Mouse (Mus musculus): ENCODE measurements around the gene Cdon.
A peak's percentile ranks its signal among the peaks of the same experiment; 100 is the strongest.
"Not testable (repeated sequence)": the region's sequence is repeated elsewhere in the genome, so short reads cannot be mapped to it uniquely, and the experiment has no call there.

The Cdon gene

GRCm38 (mm10) chr9:35420805-35421719 is at the start of gene Cdon:
TSS of gene Cdon (plus strand) at chr9:35421128.
- peak; percentile 83 for DNase-seq

GRCm38 (mm10) chr9:35372324-35373101 is 48.4 kb upstream of the Cdon start:
- no peak for DNase-seq

- DNase-seq, result no peak
Observed at GRCm38 (mm10) chr9:35377916-35378315, 43.0 kb upstream of the Cdon start.

GRCm38 (mm10) chr9:35378991-35379390 is 41.9 kb upstream of the Cdon start:
- no peak for DNase-seq

DNA sequence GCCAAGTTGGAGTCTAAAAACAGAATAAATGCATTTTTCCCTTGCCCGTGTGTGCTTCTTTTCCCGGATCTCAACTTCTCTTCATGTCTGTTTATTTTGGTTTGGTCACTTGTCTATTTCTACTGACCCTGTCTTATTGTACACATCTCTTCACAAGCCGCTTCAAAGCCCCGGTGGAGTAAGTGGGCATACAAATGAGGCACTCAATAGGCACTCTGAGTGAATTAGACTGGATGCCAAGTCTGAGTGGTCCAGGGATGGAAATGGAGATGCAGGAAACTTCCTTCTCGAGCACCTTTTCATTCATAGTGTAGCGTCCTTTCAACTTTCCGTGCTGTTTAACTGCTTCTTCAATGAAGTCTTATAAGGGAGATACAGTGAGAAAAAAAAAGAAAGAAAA is 21.0 kb upstream of the Cdon start:
- no peak for DNase-seq

DNA sequence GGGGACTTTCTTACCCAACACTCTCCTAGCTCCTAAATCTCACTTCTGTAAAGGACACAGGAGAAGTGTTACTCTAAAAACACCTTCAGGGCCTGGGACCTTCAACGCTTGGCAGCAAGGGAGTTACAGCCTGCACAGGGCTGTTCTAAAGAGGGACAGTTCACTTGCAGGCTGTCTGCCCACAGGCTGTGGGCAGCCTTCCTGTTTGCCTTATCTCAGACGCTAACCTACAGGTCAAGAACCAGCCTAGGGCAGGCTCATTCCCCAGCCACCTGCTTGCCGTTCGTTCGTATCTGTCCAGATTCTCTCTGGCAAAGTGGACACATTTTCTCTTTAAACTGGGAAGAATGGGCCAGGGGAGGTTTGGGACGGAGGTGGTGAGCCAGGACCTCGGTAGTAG is 20.5 kb upstream of the Cdon start:
- DNase-seq, result no peak

DNA sequence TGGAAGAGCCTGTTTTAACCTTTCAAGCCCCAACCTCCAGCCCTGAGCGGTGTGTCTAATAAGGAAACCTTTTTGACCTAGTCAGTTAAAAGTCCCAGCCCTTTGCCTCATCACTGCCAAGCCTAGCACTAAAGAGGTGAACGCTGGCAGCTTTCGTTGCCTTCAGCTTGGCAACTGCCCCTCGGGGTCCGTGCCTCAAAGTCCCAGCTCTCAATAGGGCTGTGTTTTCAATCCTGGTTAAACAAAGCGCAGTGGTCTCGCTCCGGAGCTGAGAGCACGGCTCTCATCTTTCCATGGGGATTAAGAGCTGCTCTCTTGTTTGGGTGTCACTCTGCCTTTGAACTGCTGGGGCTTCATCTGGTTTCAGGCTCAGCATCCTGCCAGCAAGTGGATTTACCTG is 20.1 kb upstream of the Cdon start:
- no peak for DNase-seq

DNA sequence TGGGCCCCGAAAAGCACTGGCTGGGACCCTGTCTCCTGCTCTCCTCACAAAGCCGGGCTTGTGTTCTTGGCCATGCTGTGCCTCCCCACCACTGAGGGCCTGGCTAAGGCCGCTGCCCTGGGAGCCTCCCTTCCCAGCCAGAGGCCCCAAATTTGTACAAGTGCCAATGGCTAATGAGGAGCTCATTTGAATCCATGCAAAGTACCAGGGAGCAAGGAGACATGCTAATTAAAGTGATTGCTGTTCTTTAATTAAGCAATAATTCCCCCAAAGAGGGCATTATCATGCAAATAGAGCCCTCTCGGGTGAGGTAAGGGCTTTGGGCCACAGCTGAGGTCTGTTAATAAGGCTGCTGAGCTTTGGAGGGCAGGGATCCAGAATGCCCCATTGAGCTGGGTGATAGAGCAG is 18.3 kb upstream of the Cdon start:
- peak; percentile 69 for DNase-seq

GRCm38 (mm10) chr9:35403490-35403889 is 17.4 kb upstream of the Cdon start:
- DNase-seq, result no peak

GRCm38 (mm10) chr9:35405038-35405905 is 15.7 kb upstream of the Cdon start:
- DNase-seq, result no peak

DNA sequence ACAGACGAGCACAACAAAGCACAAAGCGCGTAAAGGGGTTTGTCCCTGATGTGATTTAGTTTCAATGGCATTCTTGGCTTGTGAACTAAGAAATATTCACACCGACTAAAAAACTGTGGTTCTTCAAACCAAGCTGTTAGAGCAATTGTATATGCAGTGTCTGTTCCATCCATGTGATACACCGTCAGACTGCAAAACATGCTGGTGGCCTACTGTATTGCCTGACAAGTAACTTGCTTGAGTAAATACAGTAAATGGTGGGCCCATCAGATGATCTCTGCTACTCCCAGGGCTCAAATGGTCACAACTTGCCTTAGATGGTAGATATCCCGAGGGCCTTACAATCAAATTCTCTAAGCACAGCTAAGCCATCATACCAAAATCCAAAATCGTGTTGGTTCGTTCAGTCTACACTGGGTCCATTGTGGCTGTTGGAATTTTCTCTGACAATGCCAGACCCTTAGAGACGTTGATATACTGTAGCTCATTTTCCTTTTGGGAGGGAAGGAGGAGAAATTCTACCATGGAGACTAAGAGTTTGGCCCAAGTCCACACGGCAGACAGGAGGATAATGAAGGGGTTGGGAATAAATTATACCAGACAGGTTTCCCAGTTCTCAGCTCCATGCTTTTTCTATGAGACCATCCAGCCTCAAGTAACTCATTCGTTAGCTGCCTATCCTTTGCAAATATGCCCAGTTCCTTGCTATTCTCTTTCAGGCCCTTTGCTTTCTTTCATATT is 9.5 kb upstream of the Cdon start:
- no peak for DNase-seq

- no peak for DNase-seq
Observed at GRCm38 (mm10) chr9:35411975-35412374, 9.0 kb upstream of the Cdon start.

GRCm38 (mm10) chr9:35421730-35422235 is 855 bp downstream of the Cdon start:
- peak; percentile 38 for DNase-seq

DNA sequence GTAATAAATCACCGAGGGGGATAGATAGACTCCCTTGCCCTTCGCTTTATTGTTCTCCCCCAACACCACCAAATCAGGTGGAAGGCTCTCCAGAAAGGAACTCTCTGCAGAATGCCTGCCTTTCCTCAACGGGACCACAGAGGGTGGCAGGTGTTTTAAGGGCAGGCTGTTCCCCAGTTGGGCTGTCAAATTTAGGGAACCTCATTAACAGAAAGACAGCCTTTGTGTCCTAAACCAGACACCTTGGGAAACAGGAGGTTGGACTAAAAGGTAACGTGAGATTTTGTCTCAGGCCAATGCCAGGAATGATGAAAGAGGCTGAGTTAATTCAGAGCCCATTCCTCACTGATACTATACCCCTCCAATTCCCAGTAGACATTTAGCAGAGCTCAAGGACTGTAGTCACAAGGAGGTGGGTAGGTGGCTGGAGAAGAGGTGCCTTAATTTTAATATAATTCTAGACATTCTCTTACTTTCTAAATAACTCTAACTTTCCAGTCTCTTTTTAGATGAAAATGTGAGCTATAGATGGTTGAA is 1.5 kb downstream of the Cdon start:
- no peak for DNase-seq

- no peak for DNase-seq
Observed at GRCm38 (mm10) chr9:35423265-35423664, 2.3 kb downstream of the Cdon start.

GRCm38 (mm10) chr9:35424671-35425070 is 3.7 kb downstream of the Cdon start:
- peak; percentile 86 for DNase-seq

DNA sequence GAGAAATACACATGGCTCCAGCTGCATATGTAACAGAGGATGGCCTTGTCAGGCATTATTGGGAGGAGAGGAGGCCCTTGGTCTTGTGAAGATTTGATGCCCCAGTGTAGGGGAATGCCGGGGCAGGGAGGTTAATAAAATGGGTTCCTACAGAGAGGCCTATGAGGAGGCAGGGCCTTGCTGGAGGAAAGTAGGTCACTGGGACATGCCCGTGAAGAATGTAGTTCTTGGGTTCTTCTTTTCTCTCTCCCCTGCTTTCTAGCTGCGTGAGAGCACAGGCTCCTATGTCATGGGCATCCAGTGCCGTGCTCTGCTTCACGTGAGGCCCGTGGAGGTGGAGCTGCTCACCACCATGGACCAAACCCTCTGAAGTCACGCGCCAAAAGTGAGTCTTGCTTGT is 9.5 kb downstream of the Cdon start:
- DNase-seq, result no peak

DNA sequence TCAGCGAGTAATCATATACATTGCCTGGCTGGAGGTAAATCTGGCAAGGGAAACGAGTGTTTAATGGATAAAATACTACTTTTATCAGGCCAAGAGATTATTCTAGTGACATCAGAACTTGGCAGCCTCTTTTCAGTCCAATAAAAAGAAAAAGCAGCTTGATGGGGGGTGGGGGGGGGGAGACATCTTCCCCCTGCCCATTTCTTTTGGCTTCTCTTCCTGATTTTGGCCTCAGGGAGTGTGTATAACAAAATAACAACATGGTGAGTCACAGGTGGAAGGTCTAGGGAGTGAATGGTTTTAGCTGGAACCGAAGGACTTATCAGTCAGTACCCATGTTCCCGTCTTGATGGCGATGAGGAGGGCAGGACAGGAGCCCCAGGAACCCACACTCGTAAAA is 10.5 kb downstream of the Cdon start:
- no peak for DNase-seq

GRCm38 (mm10) chr9:35432717-35433297 is 11.9 kb downstream of the Cdon start:
- not testable (repeated sequence) for DNase-seq

DNA sequence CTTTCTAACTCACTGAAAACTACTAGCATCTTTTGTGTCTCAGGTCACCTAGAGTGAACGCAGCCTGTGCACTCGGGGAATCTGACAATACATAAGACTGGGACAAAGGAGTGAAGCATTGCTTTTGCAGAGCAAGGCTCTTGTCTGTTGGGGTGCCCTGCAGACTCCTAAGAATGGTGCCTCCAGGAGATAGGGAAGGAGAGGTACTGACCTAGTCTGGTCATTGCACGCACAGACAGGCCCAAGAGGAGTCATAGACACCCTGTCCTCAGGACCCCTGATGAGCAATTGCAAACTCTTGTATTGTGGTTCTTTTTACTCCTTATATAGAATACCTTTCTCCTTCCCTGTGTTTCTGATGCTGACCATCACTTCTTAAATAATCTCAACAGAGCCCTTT is 13.4 kb downstream of the Cdon start:
- no peak for DNase-seq

DNA sequence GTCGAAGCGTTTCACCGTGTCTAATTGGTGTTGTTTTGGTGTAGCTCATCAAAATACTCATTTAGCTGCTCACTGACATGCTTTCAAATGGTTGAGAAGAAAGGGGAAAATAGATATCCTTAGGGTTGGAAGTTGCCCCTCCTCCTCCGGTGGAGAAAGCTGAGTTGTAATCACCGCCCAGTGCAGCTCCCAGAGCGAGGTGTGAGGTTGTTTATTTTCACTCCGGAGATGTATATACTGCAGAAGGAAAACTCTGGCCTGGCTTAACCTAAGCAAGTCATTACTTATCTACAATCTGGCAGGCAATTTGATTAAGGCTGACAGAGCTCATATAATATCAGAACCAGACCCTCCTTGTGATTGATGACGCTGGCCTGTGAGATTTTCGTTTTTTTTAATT is 14.6 kb downstream of the Cdon start:
- no peak for DNase-seq
